Mouse (Mus musculus) E14TG2a.4 (cell line): ENCODE measurements around the gene Fam19a3.

Experiments
- H3K27me3 ChIP-seq: 2 replicates; pipeline ENCODE4 v1.6.1; 2014; ENCODE audit warnings: low read length, control low read depth; ENCODE audit not compliant: insufficient read depth
- H3K36me3 ChIP-seq: 2 replicates; pipeline ENCODE4 v1.6.1; 2014; ENCODE audit warnings: low read length, control low read depth; ENCODE audit not compliant: insufficient read depth
- H3K4me1 ChIP-seq: replicated peaks from 2 replicates; pipeline ENCODE4 v1.6.1; 2014; ENCODE audit warnings: low read depth, low read length, control low read depth
- H3K4me3 ChIP-seq: replicated peaks from 2 replicates; pipeline ENCODE4 v1.5.1; 2014; ENCODE audit warnings: mild to moderate bottlenecking, low read length
- H3K9me3 ChIP-seq: 2 replicates; pipeline ENCODE4 v1.6.1; 2014; ENCODE audit warnings: low read length, control low read depth
- CTCF ChIP-seq: conservative IDR thresholded peaks from 2 replicates; pipeline ENCODE4 v1.5.1; 2014; ENCODE audit warnings: low read length
- NANOG ChIP-seq: IDR thresholded peaks from 2 replicates; pipeline ENCODE4 v1.6.1; 2014; ENCODE audit warnings: borderline replicate concordance, low read length, mixed read lengths
- POU5F1 ChIP-seq: IDR thresholded peaks from 2 replicates; pipeline ENCODE4 v1.6.1; 2014; ENCODE audit warnings: low read length, borderline replicate concordance

Gene Fam19a3

GRCm38 (mm10) chr3:104780561-104781420 lies 849 bp downstream of the Fam19a3 start, which contains the start of gene Ppm1j:
TSS of gene Ppm1j (plus strand) at chr3:104781056.
- peaks cover 31% of the 10 kb centered on the region for H3K27me3 ChIP-seq
- H3K36me3 ChIP-seq = peaks cover 26% of the 10 kb centered on the region
- H3K4me1 ChIP-seq = peaks cover 88% of the 10 kb centered on the region
- no peaks in the 10 kb centered on the region for H3K9me3 ChIP-seq
- no peak for TF ChIP-seq CTCF
- no peak for TF ChIP-seq NANOG
- no peak for TF ChIP-seq POU5F1
- H3K4me3 ChIP-seq = peak within 1 kb of the TSS; percentile 95

DNA sequence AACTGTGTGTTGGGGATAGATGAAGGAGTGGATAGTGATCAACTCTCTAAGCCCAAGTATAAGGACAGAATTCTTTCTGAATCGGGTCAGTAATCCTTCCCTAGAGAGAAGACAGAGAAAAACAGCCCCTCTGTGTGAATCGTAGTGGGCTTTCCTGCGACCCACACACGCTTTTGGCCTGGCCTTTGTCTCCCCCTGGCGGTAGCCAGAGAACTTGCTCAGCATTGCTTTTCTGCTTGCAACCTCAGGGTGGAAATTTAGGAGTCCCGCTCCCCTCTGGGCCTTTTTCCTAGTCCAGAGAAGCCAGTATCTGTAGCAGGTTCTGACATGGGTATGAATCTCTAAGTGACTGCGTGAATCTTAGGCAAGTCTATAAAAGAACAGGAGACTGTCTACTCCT lies 1.7 kb downstream of the Fam19a3 start:
- Histone ChIP-seq H3K9me3 (no peaks in the 10 kb centered on the region), H3K4me1 (peaks cover 82% of the 10 kb centered on the region), H3K27me3 (peaks cover 36% of the 10 kb centered on the region), H3K36me3 (peaks cover 18% of the 10 kb centered on the region), H3K4me3 (0 out of 2 replicates have a peak overlapping the region, but pooled peaks have one; percentile 95)
- no peak for TF ChIP-seq NANOG
- peak; percentile 98 for TF ChIP-seq CTCF

- no peaks in the 10 kb centered on the region for H3K9me3 ChIP-seq
- no peaks in the 10 kb centered on the region for H3K36me3 ChIP-seq
- H3K4me1 ChIP-seq = peaks cover 77% of the 10 kb centered on the region
- TF ChIP-seq CTCF (no peak; the same call in 1 of the 2 replicates), POU5F1 (no peak), NANOG (no peak)
- H3K4me3 ChIP-seq = peak overlapping the region; percentile 73
- peaks cover 55% of the 10 kb centered on the region for H3K27me3 ChIP-seq
Observed at GRCm38 (mm10) chr3:104777342-104777741, 4.3 kb downstream of the Fam19a3 start.

DNA sequence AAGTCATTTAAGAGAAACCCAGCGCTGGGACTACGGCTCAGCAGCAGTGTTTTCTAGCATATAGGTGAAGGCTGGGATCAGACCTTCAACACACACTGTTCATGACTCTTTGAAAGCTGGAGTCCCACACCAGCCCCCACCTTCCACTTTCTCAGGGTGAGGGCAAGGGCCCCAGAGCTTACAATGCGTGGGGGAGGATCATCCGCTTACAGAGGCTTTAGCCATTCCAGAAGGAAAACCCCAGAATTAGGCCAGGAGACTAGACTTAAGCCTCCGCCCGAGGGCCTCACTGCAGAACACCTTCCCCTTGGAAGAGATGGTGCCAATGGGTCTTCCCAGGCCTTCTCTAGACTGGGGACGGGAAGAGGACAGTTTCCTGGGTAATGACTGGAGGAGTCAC lies 8.3 kb downstream of the Fam19a3 start:
- Histone ChIP-seq H3K4me1 (peaks cover 58% of the 10 kb centered on the region), H3K9me3 (no peaks in the 10 kb centered on the region), H3K4me3 (peak overlapping the region; percentile 21; the same call in 1 of the 2 replicates), H3K27me3 (peaks cover 50% of the 10 kb centered on the region), H3K36me3 (no peaks in the 10 kb centered on the region)
- no peak for TF ChIP-seq NANOG
- no peak for TF ChIP-seq CTCF
- no peak for TF ChIP-seq POU5F1

DNA sequence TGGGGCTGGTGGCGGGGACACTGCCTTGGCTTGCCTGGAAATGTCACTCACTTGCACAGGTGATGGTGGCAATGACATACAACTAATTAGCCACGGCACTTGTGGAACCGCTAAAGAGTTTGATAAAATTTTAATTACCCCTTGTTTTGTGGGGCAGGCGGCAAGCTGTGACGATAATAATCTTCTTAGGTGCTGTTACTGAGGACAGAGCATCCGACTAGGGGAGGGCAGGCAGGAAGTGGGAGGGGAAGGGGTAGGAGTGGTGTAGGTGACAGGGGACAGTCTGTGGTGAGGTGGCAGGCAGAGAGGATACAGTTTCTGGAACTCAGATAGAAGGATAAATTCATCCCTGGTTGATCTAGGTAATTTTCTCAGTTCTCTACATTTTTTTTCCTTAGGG lies 10.2 kb downstream of the Fam19a3 start:
- TF ChIP-seq POU5F1 (no peak), NANOG (no peak), CTCF (no peak)
- Histone ChIP-seq H3K4me1 (peaks cover 43% of the 10 kb centered on the region), H3K4me3 (no peak overlapping the region), H3K36me3 (no peaks in the 10 kb centered on the region), H3K9me3 (no peaks in the 10 kb centered on the region), H3K27me3 (peaks cover 36% of the 10 kb centered on the region)

- TF ChIP-seq CTCF (no peak), NANOG (no peak), POU5F1 (no peak)
- Histone ChIP-seq H3K4me3 (no peak overlapping the region), H3K27me3 (peaks cover 31% of the 10 kb centered on the region), H3K4me1 (peaks cover 43% of the 10 kb centered on the region), H3K36me3 (no peaks in the 10 kb centered on the region), H3K9me3 (no peaks in the 10 kb centered on the region)
Observed at GRCm38 (mm10) chr3:104770918-104771317, 10.7 kb downstream of the Fam19a3 start.

GRCm38 (mm10) chr3:104770035-104770434 lies 11.6 kb downstream of the Fam19a3 start:
- Histone ChIP-seq H3K27me3 (peaks cover 25% of the 10 kb centered on the region), H3K4me3 (no peak overlapping the region), H3K36me3 (no peaks in the 10 kb centered on the region), H3K4me1 (peaks cover 41% of the 10 kb centered on the region), H3K9me3 (no peaks in the 10 kb centered on the region)
- no peak for TF ChIP-seq NANOG
- TF ChIP-seq CTCF = peak; percentile 78
- TF ChIP-seq POU5F1 = no peak

DNA sequence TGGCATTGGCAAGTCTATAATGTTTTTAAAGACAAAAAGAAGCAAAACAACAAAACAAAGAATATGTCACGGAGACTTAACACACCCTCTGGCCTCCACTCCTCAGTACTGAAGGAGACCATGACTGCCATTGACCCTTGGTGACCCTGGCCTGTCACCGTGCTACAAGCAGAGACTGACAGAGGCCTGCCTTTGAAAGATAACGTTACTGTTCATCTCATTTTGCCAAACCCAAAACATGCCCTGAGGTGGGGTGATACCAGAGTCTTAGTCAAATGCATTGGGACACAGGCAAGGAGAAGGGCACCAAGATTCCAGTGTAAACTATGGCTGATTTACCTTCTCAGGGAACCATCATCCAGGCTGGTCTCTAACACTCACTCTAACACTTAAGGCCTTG lies 12.5 kb downstream of the Fam19a3 start:
- no peak for TF ChIP-seq NANOG
- TF ChIP-seq POU5F1 = no peak
- no peak for TF ChIP-seq CTCF
- H3K36me3 ChIP-seq = no peaks in the 10 kb centered on the region
- H3K9me3 ChIP-seq = no peaks in the 10 kb centered on the region
- no peak overlapping the region for H3K4me3 ChIP-seq
- peaks cover 19% of the 10 kb centered on the region for H3K27me3 ChIP-seq
- H3K4me1 ChIP-seq = peaks cover 38% of the 10 kb centered on the region

GRCm38 (mm10) chr3:104767716-104768115 lies 13.9 kb downstream of the Fam19a3 start:
- Histone ChIP-seq H3K4me3 (no peak overlapping the region), H3K4me1 (peaks cover 24% of the 10 kb centered on the region), H3K27me3 (peaks cover 9% of the 10 kb centered on the region), H3K36me3 (no peaks in the 10 kb centered on the region), H3K9me3 (no peaks in the 10 kb centered on the region)
- TF ChIP-seq POU5F1 = no peak
- no peak for TF ChIP-seq NANOG
